Mouse (Mus musculus) layer of hippocampus, postnatal 14 days (tissue): ENCODE measurements around the gene Islr2. TPM values are rescaled to one million over a fixed set of nuclear protein-coding genes. Genes with fewer than 3 reads are reported as not detected.
"Not testable (repeated sequence)": the region's sequence is repeated elsewhere in the genome, so short reads cannot be mapped to it uniquely, and the experiment has no call there.

Source experiments
- DNase-seq, 2 experiments: peaks; one replicate each; pipeline ENCODE4 v3.0.0; 2021 to 2022; ENCODE audit warnings: low spot score in 2 of 2, mixed read lengths in 1 of 2
- long read RNA-seq, 2 experiments: library from polyadenylated mRNA; stranded (forward); transcript quantifications; one replicate each; pipeline ENCODE4 v2.0.0; 2021
- total RNA-seq, 2 experiments: library from RNA; stranded (reverse); gene quantifications; 2 replicates each; pipeline ENCODE4 v1.2.3; 2021

Gene Islr2
- total RNA-seq: 100 to 1,000 TPM; 193 to 208 TPM
- long read RNA-seq, experiment 1, partial matches to known transcripts: 0 of 4 reads
- long read RNA-seq, experiment 1, other reads (novel, unspliced or antisense): 4 of 4 reads
- long read RNA-seq, experiment 2, partial matches to known transcripts: 0 of 9 reads
- long read RNA-seq, experiment 2, other reads (novel, unspliced or antisense): 8 of 9 reads

GRCm38 (mm10) chr9:58203516-58204447 lies at the start of gene Islr2, which contains the start of gene Islr:
TSS of gene Islr2 (minus strand) at chr9:58204319.
TSS of gene Islr (minus strand) at chr9:58204306.
- peak; percentile 64 to 65 for DNase-seq

- DNase-seq: not testable (repeated sequence)
These were observed 49.6 kb upstream of the Islr2 start for GRCm38 (mm10) chr9:58253805-58254122.

- peak; percentile 88 to 94 for DNase-seq
These were observed 49.1 kb upstream of the Islr2 start, which contains the start of gene Stoml1 for GRCm38 (mm10) chr9:58253033-58253804. TSS of gene Stoml1 (plus strand) at chr9:58253164.

GRCm38 (mm10) chr9:58250730-58251129 lies 46.6 kb upstream of the Islr2 start:
- not testable (repeated sequence) for DNase-seq

GRCm38 (mm10) chr9:58250322-58250721 lies 46.2 kb upstream of the Islr2 start:
- DNase-seq: no peak

- DNase-seq: peak; percentile 32 to 39
These were observed 45.6 kb upstream of the Islr2 start, which contains the start of gene Pml for GRCm38 (mm10) chr9:58249592-58250192. TSS of gene Pml (minus strand) at chr9:58249786.

- no peak for DNase-seq
These were observed 44.8 kb upstream of the Islr2 start for GRCm38 (mm10) chr9:58248746-58249413.

GRCm38 (mm10) chr9:58247064-58247759 lies 43.1 kb upstream of the Islr2 start:
- peak; percentile 69 to 75 for DNase-seq

- DNase-seq: no peak
These were observed 42.0 kb upstream of the Islr2 start for GRCm38 (mm10) chr9:58246083-58246591.

- DNase-seq: no peak
These were observed 39.6 kb upstream of the Islr2 start for GRCm38 (mm10) chr9:58243696-58244095.

- DNase-seq: no peak
These were observed 38.6 kb upstream of the Islr2 start for GRCm38 (mm10) chr9:58242696-58243095.

- no peak for DNase-seq
These were observed 37.8 kb upstream of the Islr2 start for GRCm38 (mm10) chr9:58241780-58242485.

GRCm38 (mm10) chr9:58234502-58235015 lies 30.4 kb upstream of the Islr2 start:
- no peak for DNase-seq

- no peak for DNase-seq
These were observed 28.3 kb upstream of the Islr2 start for GRCm38 (mm10) chr9:58232374-58232773.

GRCm38 (mm10) chr9:58231746-58232145 lies 27.6 kb upstream of the Islr2 start:
- no peak for DNase-seq

GRCm38 (mm10) chr9:58228777-58229466 lies 24.8 kb upstream of the Islr2 start:
- no peak for DNase-seq

- peak; percentile 30 to 44 for DNase-seq
These were observed 22.1 kb upstream of the Islr2 start for GRCm38 (mm10) chr9:58225915-58226913.
